Mouse (Mus musculus) kidney, postnatal 0 days (tissue): ENCODE measurements around the gene R3hdm2. TPM values are rescaled to one million over a fixed set of nuclear protein-coding genes. Genes with fewer than 3 reads are reported as not detected.
A peak's percentile ranks its signal among the peaks of the same experiment; 100 is the strongest.

Experiments
- ATAC-seq: fragments of 200-750 bp; cut with Nextera tagmentation; replicated peaks from 2 replicates; pipeline ENCODE4 v1.8.0; 2017; ENCODE audit warnings: low read depth, moderate number of reproducible peaks, moderate TSS enrichment, moderate library complexity; ENCODE audit not compliant: low FRiP score
- DNase-seq: peaks from one replicate; pipeline ENCODE4 v3.0.0-alpha.2; 2016; ENCODE audit warnings: low spot score
- H3K27ac ChIP-seq: fragments of 300-500 bp; sonication (generic); 2 replicates; pipeline ENCODE4 v1.5.1; 2014; ENCODE audit warnings: mild to moderate bottlenecking
- H3K27me3 ChIP-seq: fragments of 300-500 bp; sonication (generic); 2 replicates; pipeline ENCODE4 v1.6.1; 2014; ENCODE audit warnings: low read length, mixed read lengths; ENCODE audit not compliant: insufficient read depth
- H3K36me3 ChIP-seq: fragments of 300-500 bp; sonication (generic); 2 replicates; pipeline ENCODE4 v1.6.1; 2014; ENCODE audit warnings: low read length, mixed read lengths; ENCODE audit not compliant: insufficient read depth
- H3K4me1 ChIP-seq: fragments of 300-500 bp; sonication (generic); replicated peaks from 2 replicates; pipeline ENCODE4 v1.6.1; 2014; ENCODE audit warnings: antibody characterized with exemption, low read length, mixed read lengths; ENCODE audit not compliant: insufficient read depth
- H3K4me2 ChIP-seq: fragments of 300-500 bp; sonication (generic); 2 replicates; pipeline ENCODE4 v1.6.1; 2014; ENCODE audit warnings: mild to moderate bottlenecking, low read length, moderate library complexity, mixed read lengths
- H3K4me3 ChIP-seq: fragments of 300-500 bp; sonication (generic); replicated peaks from 2 replicates; pipeline ENCODE4 v1.5.1; 2014; ENCODE audit warnings: low read depth, low read length
- H3K9ac ChIP-seq: fragments of 300-500 bp; sonication (generic); 2 replicates; pipeline ENCODE4 v1.6.1; 2014; ENCODE audit warnings: low read depth, low read length
- H3K9me3 ChIP-seq: fragments of 300-500 bp; sonication (generic); replicated peaks from 2 replicates; pipeline ENCODE4 v1.6.1; 2016; ENCODE audit warnings: low read length, inconsistent platforms, mixed read lengths
- CTCF ChIP-seq: IDR thresholded peaks from 2 replicates; pipeline ENCODE4 v1.5.1; 2016; ENCODE audit warnings: antibody characterized with exemption, low read depth, mild to moderate bottlenecking, moderate library complexity
- WGBS: fragments of 180-500 bp; shearing (Covaris S2); extraction: QIAGEN DNeasy Blood & Tissue Kit; methylation state at CpG from one replicate; pipeline ENCODE4 v1.1.7; 2014; 5-methylcytosine and 5-hydroxymethylcytosine counted together
- polyA plus RNA-seq: library from polyadenylated mRNA; unstranded; fragments of >200 nt; fragmentation: Nextera tagmentation; extraction: Ambion mirVana; gene quantifications from 2 replicates; pipeline ENCODE4 v1.2.1, GENCODE M21; 2015

R3hdm2 gene
- polyA plus RNA-seq, 1 experiment from 2014 or later, result 34.4 TPM

GRCm38 (mm10) chr10:127516576-127517260, 136.6 kb downstream of the R3hdm2 start:
- Histone ChIP-seq H3K4me1 (peaks cover 39% of the 10 kb centered on the region), H3K4me2 (peak overlapping the region; percentile 54), H3K27me3 (peaks cover 22% of the 10 kb centered on the region), H3K36me3 (peaks cover 18% of the 10 kb centered on the region; the same call in 1 of the 2 replicates), H3K4me3 (peak overlapping the region; percentile 3; the same call in 1 of the 2 replicates), H3K27ac (peak overlapping the region; percentile 57), H3K9me3 (no peaks in the 10 kb centered on the region), H3K9ac (peak overlapping the region; percentile 42)
- 13% methylated on average over 30 of the region's 30 CpGs for WGBS
- DNase-seq (no peak), ATAC-seq (no peak)
- no peak for TF ChIP-seq CTCF

GRCm38 (mm10) chr10:127517941-127518340, 137.8 kb downstream of the R3hdm2 start:
- Histone ChIP-seq H3K27ac (no peak overlapping the region), H3K4me3 (no peak overlapping the region), H3K27me3 (peaks cover 14% of the 10 kb centered on the region), H3K4me1 (peaks cover 35% of the 10 kb centered on the region), H3K4me2 (no peak overlapping the region), H3K36me3 (peaks cover 18% of the 10 kb centered on the region; the same call in 1 of the 2 replicates), H3K9ac (no peak overlapping the region), H3K9me3 (no peaks in the 10 kb centered on the region)
- ATAC-seq (no peak), DNase-seq (no peak)
- no peak for TF ChIP-seq CTCF
- WGBS, result 93% methylated on average over 22 of the region's 22 CpGs

GRCm38 (mm10) chr10:127519041-127519701, 139.0 kb downstream of the R3hdm2 start:
- Histone ChIP-seq H3K4me1 (peaks cover 26% of the 10 kb centered on the region), H3K36me3 (peaks cover 18% of the 10 kb centered on the region; the same call in 1 of the 2 replicates), H3K27me3 (peaks cover 11% of the 10 kb centered on the region), H3K27ac (no peak overlapping the region), H3K4me2 (no peak overlapping the region), H3K4me3 (no peak overlapping the region), H3K9me3 (no peaks in the 10 kb centered on the region), H3K9ac (no peak overlapping the region)
- TF ChIP-seq CTCF, result no peak
- 94% methylated on average over 25 of the region's 26 CpGs for WGBS
- ATAC-seq (no peak), DNase-seq (no peak)

GRCm38 (mm10) chr10:127519903-127520713, 140.0 kb downstream of the R3hdm2 start:
- Histone ChIP-seq H3K4me1 (peaks cover 26% of the 10 kb centered on the region), H3K4me3 (no peak overlapping the region), H3K9ac (no peak overlapping the region), H3K4me2 (peak overlapping the region; percentile 68; the same call in 1 of the 2 replicates), H3K27me3 (peaks cover 15% of the 10 kb centered on the region; the same call in 1 of the 2 replicates), H3K36me3 (peaks cover 18% of the 10 kb centered on the region; the same call in 1 of the 2 replicates), H3K9me3 (no peaks in the 10 kb centered on the region), H3K27ac (no peak overlapping the region)
- DNase-seq (no peak), ATAC-seq (no peak)
- no peak for TF ChIP-seq CTCF
- 92% methylated on average over 37 of the region's 37 CpGs for WGBS

GRCm38 (mm10) chr10:127520714-127521357, 140.7 kb downstream of the R3hdm2 start:
- Histone ChIP-seq H3K36me3 (peaks cover 18% of the 10 kb centered on the region; the same call in 1 of the 2 replicates), H3K4me1 (peaks cover 26% of the 10 kb centered on the region), H3K4me2 (peak overlapping the region; percentile 68), H3K4me3 (no peak overlapping the region), H3K27me3 (peaks cover 22% of the 10 kb centered on the region), H3K27ac (0 out of 2 replicates have a peak overlapping the region, but pooled peaks have one; percentile 31), H3K9me3 (no peaks in the 10 kb centered on the region), H3K9ac (peak overlapping the region; percentile 48; the same call in 1 of the 2 replicates)
- DNase-seq (no peak), ATAC-seq (peak; percentile 41)
- WGBS, result 57% methylated on average over 20 of the region's 20 CpGs
- TF ChIP-seq CTCF, result no peak
